Mouse (Mus musculus) lung, adult 2 months (tissue): ENCODE data around the gene Chrm1.

Experiments
- CTCF ChIP-seq: fragments of 200-500 bp; IDR thresholded peaks from 2 replicates; pipeline ENCODE4 v1.5.1; 2011; ENCODE audit warnings: mild to moderate bottlenecking, low read length, control low read depth; ENCODE audit not compliant: insufficient read depth
- POLR2A ChIP-seq: fragments of 200-500 bp; IDR thresholded peaks from 2 replicates; pipeline ENCODE4 v1.6.1; 2011; ENCODE audit warnings: low read depth, mild to moderate bottlenecking, control low read depth, low read length, borderline replicate concordance; ENCODE audit errors: extremely low read depth

DNA sequence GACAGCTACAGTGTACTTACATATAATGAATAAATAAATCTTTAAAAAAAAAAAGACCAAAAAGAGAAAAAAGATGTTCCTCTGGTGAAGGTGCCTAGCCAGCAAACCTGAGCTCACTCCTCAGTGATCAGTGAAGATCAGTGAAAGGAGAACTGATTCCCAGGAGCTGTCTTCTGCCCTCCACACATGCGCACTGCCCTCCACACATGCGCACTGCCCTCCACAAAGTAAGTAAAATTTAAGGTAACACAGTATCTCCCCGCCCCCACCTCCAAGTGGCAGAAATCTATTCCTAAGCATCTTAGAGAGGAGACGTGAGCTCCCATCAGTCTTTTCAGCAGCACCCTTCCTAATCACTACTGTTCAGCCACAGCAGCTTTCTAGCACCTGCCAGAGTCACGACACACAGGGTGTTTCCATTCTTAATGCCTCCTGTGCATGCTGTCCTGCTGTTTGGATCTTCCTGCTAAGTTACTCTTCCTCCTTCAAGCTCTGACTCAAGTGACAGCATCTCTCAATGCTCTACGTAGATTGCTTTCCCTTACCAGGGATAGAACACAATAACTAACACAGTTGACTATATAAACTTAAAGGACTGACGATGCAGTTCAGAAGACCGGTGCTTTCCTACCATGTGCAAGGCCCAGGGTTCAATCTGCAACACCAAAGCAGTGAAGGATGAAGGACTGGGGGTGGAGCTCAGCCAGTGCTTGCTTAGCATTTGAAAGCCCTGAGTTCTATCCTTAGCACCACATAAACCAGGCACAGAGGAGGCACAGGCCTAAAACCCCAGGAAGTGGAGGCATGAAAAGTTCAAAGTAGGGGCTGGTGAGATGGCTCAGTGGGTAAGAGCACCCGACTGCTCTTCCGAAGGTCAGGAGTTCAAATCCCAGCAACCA lies 52.5 kb downstream of the Chrm1 start:
- no peak for TF ChIP-seq POLR2A
- TF ChIP-seq CTCF, result no peak
